Mouse (Mus musculus): ENCODE data around the gene Myo3a. TPM values are rescaled to one million over a fixed set of nuclear protein-coding genes. Genes with fewer than 3 reads are reported as not detected.
"Not testable (repeated sequence)": the region's sequence is repeated elsewhere in the genome, so short reads cannot be mapped to it uniquely, and the experiment has no call there.

The Myo3a gene
- total and polyA plus RNA-seq, 2 experiments from 2014 or later: 0.06 TPM; not detected in 1

- DNase-seq (ENCODE audit: low spot score): no peak
- Histone ChIP-seq H3K4me3 (ENCODE audit: low read depth, low read length) (no peak overlapping the region), H3K4me2 (ENCODE audit: low read depth, low read length, poor library complexity, severe bottlenecking) (no peak overlapping the region), H3K36me3 (ENCODE audit: insufficient read depth, low read length) (no peaks in the 10 kb centered on the region), H3K4me1 (ENCODE audit: insufficient read depth, low read length) (no peaks in the 10 kb centered on the region), H3K27ac (ENCODE audit: low read depth, low read length) (no peak overlapping the region), H3K9ac (replicated peaks; ENCODE audit: low read length, poor library complexity, severe bottlenecking) (no peak overlapping the region), H3K27me3 (ENCODE audit: insufficient read depth, low read length) (no peaks in the 10 kb centered on the region), H3K9me3 (ENCODE audit: low read length) (no peaks in the 10 kb centered on the region)
- WGBS: 53% methylated on average over 1 of the region's 1 CpGs
- TF ChIP-seq CTCF (IDR thresholded peaks at IDR 0.05): no peak
- ATAC-seq (ENCODE audit: low FRiP score): no peak
Observed at GRCm38 (mm10) chr2:22285777-22286176, 58.5 kb downstream of the Myo3a start.

GRCm38 (mm10) chr2:22293579-22294446, 66.5 kb downstream of the Myo3a start:
- DNase-seq (ENCODE audit: low spot score): peak; percentile 28
- Histone ChIP-seq H3K9me3 (ENCODE audit: low read length) (no peaks in the 10 kb centered on the region), H3K27ac (ENCODE audit: low read depth, low read length) (peak overlapping the region; percentile 19; the same call in 1 of the 2 replicates), H3K27me3 (ENCODE audit: insufficient read depth, low read length) (no peaks in the 10 kb centered on the region), H3K4me3 (ENCODE audit: low read depth, low read length) (no peak overlapping the region), H3K9ac (replicated peaks; ENCODE audit: low read length, poor library complexity, severe bottlenecking) (no peak overlapping the region), H3K4me2 (ENCODE audit: low read depth, low read length, poor library complexity, severe bottlenecking) (no peak overlapping the region), H3K4me1 (ENCODE audit: insufficient read depth, low read length) (no peaks in the 10 kb centered on the region), H3K36me3 (ENCODE audit: insufficient read depth, low read length) (no peaks in the 10 kb centered on the region)
- no peak for ATAC-seq (ENCODE audit: low FRiP score)
- TF ChIP-seq CTCF (IDR thresholded peaks at IDR 0.05): no peak
- 30% methylated on average over 11 of the region's 11 CpGs for WGBS

GRCm38 (mm10) chr2:22294447-22294738, 67.1 kb downstream of the Myo3a start:
- ATAC-seq (ENCODE audit: low FRiP score): 0 out of 2 replicates have a peak, but pooled peaks have one; percentile 38
- H3K4me2 ChIP-seq (ENCODE audit: low read depth, low read length, poor library complexity, severe bottlenecking): no peak overlapping the region
- TF ChIP-seq CTCF (IDR thresholded peaks at IDR 0.05): no peak

GRCm38 (mm10) chr2:22297913-22298312, 70.6 kb downstream of the Myo3a start:
- Histone ChIP-seq H3K27me3 (ENCODE audit: insufficient read depth, low read length) (no peaks in the 10 kb centered on the region), H3K36me3 (ENCODE audit: insufficient read depth, low read length) (no peaks in the 10 kb centered on the region), H3K4me2 (ENCODE audit: low read depth, low read length, poor library complexity, severe bottlenecking) (no peak overlapping the region), H3K9me3 (ENCODE audit: low read length) (no peaks in the 10 kb centered on the region), H3K4me3 (ENCODE audit: low read depth, low read length) (no peak overlapping the region), H3K27ac (ENCODE audit: low read depth, low read length) (no peak overlapping the region), H3K9ac (replicated peaks; ENCODE audit: low read length, poor library complexity, severe bottlenecking) (no peak overlapping the region), H3K4me1 (ENCODE audit: insufficient read depth, low read length) (no peaks in the 10 kb centered on the region)
- ATAC-seq (ENCODE audit: low FRiP score) (no peak), DNase-seq (ENCODE audit: low spot score) (no peak)
- TF ChIP-seq CTCF (IDR thresholded peaks at IDR 0.05): no peak
- WGBS: 78% methylated on average over 1 of the region's 1 CpGs

More at GRCm38 (mm10) chr2:22294447-22294738, 67.1 kb downstream of the Myo3a start:
- DNase-seq (ENCODE audit: low spot score): no peak
- WGBS: 11% methylated on average over 2 of the region's 2 CpGs
- Histone ChIP-seq H3K9ac (replicated peaks; ENCODE audit: low read length, poor library complexity, severe bottlenecking) (no peak overlapping the region), H3K9me3 (ENCODE audit: low read length) (no peaks in the 10 kb centered on the region), H3K27ac (ENCODE audit: low read depth, low read length) (no peak overlapping the region), H3K4me3 (ENCODE audit: low read depth, low read length) (no peak overlapping the region), H3K27me3 (ENCODE audit: insufficient read depth, low read length) (no peaks in the 10 kb centered on the region), H3K36me3 (ENCODE audit: insufficient read depth, low read length) (no peaks in the 10 kb centered on the region), H3K4me1 (ENCODE audit: insufficient read depth, low read length) (no peaks in the 10 kb centered on the region)

GRCm38 (mm10) chr2:22338269-22338857, 111.1 kb downstream of the Myo3a start:
- no peaks in the 10 kb centered on the region for H3K9me3 ChIP-seq (ENCODE audit: low read length)
- no peaks in the 10 kb centered on the region for H3K27me3 ChIP-seq (ENCODE audit: insufficient read depth, low read length)
- DNase-seq (ENCODE audit: low spot score): peak; percentile 71
- H3K4me3 ChIP-seq (ENCODE audit: low read depth, low read length): peak overlapping the region; percentile 45
- WGBS: 2% methylated on average over 19 of the region's 32 CpGs
- peak; percentile 34 for TF ChIP-seq CTCF (IDR thresholded peaks at IDR 0.05)
- H3K36me3 ChIP-seq (ENCODE audit: insufficient read depth, low read length): no peaks in the 10 kb centered on the region
- peak overlapping the region; percentile 72 for H3K9ac ChIP-seq (replicated peaks; ENCODE audit: low read length, poor library complexity, severe bottlenecking)
- H3K4me2 ChIP-seq (ENCODE audit: low read depth, low read length, poor library complexity, severe bottlenecking): peak overlapping the region; percentile 84
- H3K4me1 ChIP-seq (ENCODE audit: insufficient read depth, low read length): no peaks in the 10 kb centered on the region
- ATAC-seq (ENCODE audit: low FRiP score): peak; percentile 95
- H3K27ac ChIP-seq (ENCODE audit: low read depth, low read length): peak overlapping the region; percentile 71

GRCm38 (mm10) chr2:22410511-22410910, 183.2 kb downstream of the Myo3a start:
- 96% methylated on average over 11 of the region's 11 CpGs for WGBS
- not testable (repeated sequence) for H3K9me3 ChIP-seq (ENCODE audit: low read length); H3K27me3 ChIP-seq (ENCODE audit: insufficient read depth, low read length); H3K27ac ChIP-seq (ENCODE audit: low read depth, low read length); ATAC-seq (ENCODE audit: low FRiP score); H3K9ac ChIP-seq (replicated peaks; ENCODE audit: low read length, poor library complexity, severe bottlenecking); H3K36me3 ChIP-seq (ENCODE audit: insufficient read depth, low read length); H3K4me3 ChIP-seq (ENCODE audit: low read depth, low read length); DNase-seq (ENCODE audit: low spot score); H3K4me1 ChIP-seq (ENCODE audit: insufficient read depth, low read length); H3K4me2 ChIP-seq (ENCODE audit: low read depth, low read length, poor library complexity, severe bottlenecking)
